Mouse (Mus musculus) liver, adult 2 months (tissue): Measurements from ENCODE around the gene Prkca. TPM values are rescaled to one million over a fixed set of nuclear protein-coding genes. Genes with fewer than 3 reads are reported as not detected.

Experiments
- DNase-seq: peaks from one replicate; pipeline ENCODE4 v3.0.0-alpha.2; 2011; ENCODE audit warnings: low read depth, low spot score; ENCODE audit errors: extremely low read depth
- H3K27ac ChIP-seq: fragments of 200-500 bp; replicated peaks from 2 replicates; pipeline ENCODE4 v1.5.1; 2012; ENCODE audit warnings: low read depth, mild to moderate bottlenecking, control low read depth, inconsistent platforms, low read length; ENCODE audit not compliant: insufficient read depth
- H3K27me3 ChIP-seq: fragments of 200-500 bp; 2 replicates; pipeline ENCODE4 v1.6.1; 2012; ENCODE audit warnings: mild to moderate bottlenecking, moderate library complexity, low read length, inconsistent platforms; ENCODE audit not compliant: control insufficient read depth, insufficient read depth
- H3K36me3 ChIP-seq: fragments of 200-500 bp; 2 replicates; pipeline ENCODE4 v1.6.1; 2012; ENCODE audit warnings: low read length, inconsistent platforms; ENCODE audit not compliant: control insufficient read depth, insufficient read depth
- H3K4me1 ChIP-seq: fragments of 200-500 bp; 2 replicates; pipeline ENCODE4 v1.6.1; 2011; ENCODE audit warnings: low read length; ENCODE audit not compliant: control insufficient read depth, insufficient read depth
- H3K4me3 ChIP-seq: fragments of 200-500 bp; 2 replicates; pipeline ENCODE4 v1.5.1; 2011; ENCODE audit warnings: low read depth, mild to moderate bottlenecking, control low read depth, low read length, moderate library complexity; ENCODE audit not compliant: insufficient read depth
- H3K79me2 ChIP-seq: fragments of 200-500 bp; 2 replicates; pipeline ENCODE4 v1.6.1; 2012; ENCODE audit warnings: inconsistent platforms, mild to moderate bottlenecking, low read length, moderate library complexity; ENCODE audit not compliant: control insufficient read depth, insufficient read depth
- H3K9ac ChIP-seq: fragments of 200-500 bp; 2 replicates; pipeline ENCODE4 v1.6.1; 2012; ENCODE audit warnings: low read depth, mild to moderate bottlenecking, control low read depth, inconsistent platforms, low read length
- CTCF ChIP-seq: fragments of 200-500 bp; IDR thresholded peaks from 2 replicates; pipeline ENCODE4 v1.5.1; 2011; ENCODE audit warnings: low read depth, low read length, control low read depth
- POLR2A ChIP-seq: fragments of 200-500 bp; IDR thresholded peaks from 2 replicates; pipeline ENCODE4 v1.6.1; 2011; ENCODE audit warnings: low read length, control low read depth; ENCODE audit not compliant: insufficient read depth; ENCODE audit errors: extremely low read depth
- WGBS: fragments of 180-500 bp; shearing (Covaris S2); methylation state at CpG from one replicate; pipeline ENCODE4 v1.1.7; 2018; 5-methylcytosine and 5-hydroxymethylcytosine counted together
- polyA plus RNA-seq: library from polyadenylated mRNA; depleted of rRNA; stranded (reverse); fragments of >200 nt; gene quantifications from 2 replicates; pipeline ENCODE4 v1.2.3, GENCODE M21; 2012
- total RNA-seq: library from RNA; depleted of rRNA; stranded (reverse); fragments of >200 nt; gene quantifications from 2 replicates; pipeline ENCODE4 v1.2.3, GENCODE M21; 2014

Prkca gene
- total and polyA plus RNA-seq, 2 experiments: 2.8 to 4.3 TPM

DNA sequence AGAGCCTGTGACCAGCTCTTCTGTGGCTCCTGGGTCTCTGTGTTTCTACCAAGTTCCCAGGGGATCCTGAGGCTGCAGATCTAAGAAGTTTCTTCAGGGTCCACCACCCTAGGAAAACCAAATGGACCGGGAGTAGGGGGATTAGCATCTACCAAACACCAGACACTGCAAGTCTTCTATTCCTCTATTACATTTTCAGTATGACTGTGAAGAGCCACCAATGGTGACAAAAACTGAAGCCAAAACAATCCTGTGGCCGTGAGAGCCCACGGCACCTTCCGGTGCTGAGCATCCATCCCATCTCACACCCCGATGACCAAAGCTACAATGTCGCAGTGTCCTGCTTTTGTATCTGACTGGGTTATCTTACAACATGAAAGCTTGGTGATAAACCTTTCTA, 172.5 kb downstream of the Prkca start:
- H3K4me3 ChIP-seq: no peak overlapping the region

DNA sequence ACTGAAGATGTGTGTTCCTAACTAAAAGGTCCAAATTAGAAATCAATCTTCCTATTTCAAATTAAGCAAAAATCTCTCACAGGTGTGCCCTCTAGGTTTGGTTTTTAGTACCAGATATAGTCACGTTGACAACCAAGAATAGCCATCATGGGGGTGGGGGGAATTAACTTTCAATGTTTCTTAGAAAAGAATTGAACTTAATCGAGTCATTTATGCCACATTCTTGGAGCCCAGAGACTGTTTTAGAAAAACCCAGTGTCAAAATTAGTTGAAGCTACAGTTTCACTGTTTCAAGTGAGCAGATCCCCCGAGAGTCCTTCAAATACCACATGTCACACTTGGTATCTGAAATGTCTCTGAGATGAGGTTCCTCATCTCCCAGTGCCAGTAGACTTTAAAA, 173.6 kb downstream of the Prkca start:
- Histone ChIP-seq H3K36me3 (no peaks in the 10 kb centered on the region), H3K9ac (no peak overlapping the region), H3K79me2 (no peaks in the 10 kb centered on the region), H3K4me1 (no peaks in the 10 kb centered on the region), H3K4me3 (no peak overlapping the region), H3K27me3 (no peaks in the 10 kb centered on the region), H3K27ac (no peak overlapping the region)
- no peak for DNase-seq
- TF ChIP-seq CTCF (no peak), POLR2A (no peak)
- WGBS: 92% methylated on average over 3 of the region's 3 CpGs

More for the DNA sequence above, 172.5 kb downstream of the Prkca start:
- Histone ChIP-seq H3K9ac (no peak overlapping the region), H3K79me2 (no peaks in the 10 kb centered on the region), H3K27me3 (no peaks in the 10 kb centered on the region), H3K36me3 (no peaks in the 10 kb centered on the region), H3K4me1 (no peaks in the 10 kb centered on the region), H3K27ac (no peak overlapping the region)
- 98% methylated on average over 6 of the region's 6 CpGs for WGBS
- TF ChIP-seq CTCF (no peak), POLR2A (no peak)
- DNase-seq: no peak

DNA sequence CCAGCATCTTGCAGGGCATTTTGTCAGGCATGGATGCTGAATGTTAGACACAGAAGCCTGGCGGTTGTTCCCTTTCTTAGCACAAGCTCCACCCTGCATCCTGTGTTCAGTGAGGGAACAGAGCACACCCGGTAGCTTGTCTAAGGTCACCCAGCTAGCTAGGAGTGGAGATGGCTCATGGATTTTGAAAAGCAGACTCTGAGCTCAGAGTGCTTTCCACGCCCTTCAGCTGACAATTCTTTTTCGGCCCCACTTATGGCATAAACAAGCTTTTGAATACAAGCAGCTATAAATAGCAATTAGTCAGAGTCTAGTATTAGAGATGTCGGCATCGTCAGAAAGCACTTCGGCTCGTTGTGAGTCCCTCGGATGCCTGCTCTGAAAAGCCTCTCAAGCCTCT, 178.0 kb downstream of the Prkca start:
- Histone ChIP-seq H3K36me3 (no peaks in the 10 kb centered on the region), H3K79me2 (no peaks in the 10 kb centered on the region), H3K27ac (no peak overlapping the region), H3K4me1 (no peaks in the 10 kb centered on the region), H3K4me3 (no peak overlapping the region), H3K27me3 (no peaks in the 10 kb centered on the region), H3K9ac (no peak overlapping the region)
- WGBS: 88% methylated on average over 9 of the region's 9 CpGs
- TF ChIP-seq POLR2A: no peak
- TF ChIP-seq CTCF: no peak
- no peak for DNase-seq

DNA sequence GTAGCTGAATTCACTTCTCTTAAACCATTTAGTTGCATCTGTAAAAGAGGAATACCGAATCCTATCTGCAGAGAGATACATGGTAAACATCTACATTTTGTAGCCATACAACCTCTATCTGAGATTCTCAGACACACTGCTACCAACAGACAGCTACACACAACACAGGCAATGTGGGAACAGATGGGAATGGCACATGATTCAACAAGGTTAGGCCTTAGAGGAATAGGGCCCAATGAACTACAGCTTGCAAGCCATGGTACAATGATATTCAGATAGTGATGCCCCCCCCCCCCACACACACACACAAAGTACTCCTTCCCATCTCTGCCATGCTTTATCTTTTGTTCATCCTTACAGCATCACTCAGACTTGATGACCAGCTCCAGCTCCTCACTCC, 181.1 kb downstream of the Prkca start:
- Histone ChIP-seq H3K4me1 (no peaks in the 10 kb centered on the region), H3K27me3 (no peaks in the 10 kb centered on the region), H3K4me3 (no peak overlapping the region), H3K36me3 (no peaks in the 10 kb centered on the region), H3K27ac (no peak overlapping the region), H3K9ac (no peak overlapping the region), H3K79me2 (no peaks in the 10 kb centered on the region)
- 91% methylated on average over 1 of the region's 1 CpGs for WGBS
- DNase-seq: no peak
- no peak for TF ChIP-seq POLR2A
- no peak for TF ChIP-seq CTCF

DNA sequence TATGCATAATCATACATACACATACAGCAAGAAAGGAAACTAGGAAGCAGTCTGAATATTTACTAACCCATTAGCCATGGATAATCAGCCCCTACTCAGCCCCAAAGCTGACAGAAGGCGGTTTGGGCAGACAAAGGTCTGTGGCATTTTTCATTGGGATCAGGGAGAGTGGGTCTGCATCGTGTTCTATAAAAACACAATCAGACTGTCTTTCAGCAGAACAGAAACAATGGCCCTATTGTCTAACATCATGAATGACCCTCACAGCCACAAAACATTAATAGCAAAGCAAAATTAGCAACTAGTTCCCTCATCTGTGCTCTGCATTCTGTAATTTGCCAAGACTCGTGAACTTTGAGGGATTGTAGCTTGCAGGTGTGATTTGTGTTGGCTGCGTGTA, 181.6 kb downstream of the Prkca start:
- Histone ChIP-seq H3K4me3 (no peak overlapping the region), H3K27me3 (no peaks in the 10 kb centered on the region), H3K79me2 (no peaks in the 10 kb centered on the region), H3K27ac (no peak overlapping the region), H3K9ac (no peak overlapping the region), H3K4me1 (no peaks in the 10 kb centered on the region), H3K36me3 (no peaks in the 10 kb centered on the region)
- no peak for TF ChIP-seq POLR2A
- TF ChIP-seq CTCF: no peak
- no peak for DNase-seq
- 90% methylated on average over 4 of the region's 4 CpGs for WGBS

DNA sequence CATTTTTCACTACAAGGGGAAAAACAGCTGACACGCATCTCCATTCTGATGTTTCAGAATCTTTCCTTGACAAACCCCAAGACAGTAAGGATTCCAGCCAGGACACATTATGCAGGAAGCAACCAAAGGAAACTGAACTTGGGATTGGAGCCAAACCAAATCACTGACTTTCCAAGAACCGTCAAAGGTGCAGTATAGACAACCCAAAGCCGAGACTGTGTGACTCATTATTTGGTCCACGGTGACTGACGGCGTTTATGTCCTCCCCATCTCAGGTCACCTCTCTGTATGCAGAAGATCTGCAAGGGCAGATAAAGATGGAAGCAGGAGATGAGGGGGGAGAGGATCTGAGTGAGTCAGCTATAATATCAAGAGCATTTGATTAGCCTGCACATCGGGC, 183.7 kb downstream of the Prkca start:
- Histone ChIP-seq H3K27me3 (no peaks in the 10 kb centered on the region), H3K4me3 (no peak overlapping the region), H3K4me1 (no peaks in the 10 kb centered on the region), H3K27ac (no peak overlapping the region), H3K36me3 (no peaks in the 10 kb centered on the region), H3K79me2 (no peaks in the 10 kb centered on the region), H3K9ac (no peak overlapping the region)
- DNase-seq: no peak
- 90% methylated on average over 7 of the region's 7 CpGs for WGBS
- TF ChIP-seq POLR2A (no peak), CTCF (no peak)
